Mouse (Mus musculus) ES-E14 (cell line): ENCODE data around the gene Hps3. TPM values are rescaled to one million over a fixed set of nuclear protein-coding genes. Genes with fewer than 3 reads are reported as not detected.
"Not testable (repeated sequence)": the region's sequence is repeated elsewhere in the genome, so short reads cannot be mapped to it uniquely, and the experiment has no call there.

Experiments used
- DNase-seq: peaks from one replicate; pipeline ENCODE4 v3.0.0-alpha.2; 2013; ENCODE audit warnings: low read depth, low spot score
- H3K27ac ChIP-seq: 2 replicates; pipeline ENCODE4 v1.5.1; 2012; ENCODE audit warnings: low read depth, mild to moderate bottlenecking, low read length, moderate library complexity, mixed read lengths; ENCODE audit not compliant: poor library complexity, insufficient read depth, severe bottlenecking
- H3K36me3 ChIP-seq: 2 replicates; pipeline ENCODE4 v1.6.1; 2012; ENCODE audit warnings: mild to moderate bottlenecking, low read length, moderate library complexity, mixed read lengths; ENCODE audit not compliant: control insufficient read depth, poor library complexity, insufficient read depth, severe bottlenecking
- H3K4me1 ChIP-seq, 2 experiments: fragments of 150-350 bp in 1 of 2; sonication (generic) in 1 of 2; 2 replicates each; pipeline ENCODE4 v1.6.1; 2012; ENCODE audit warnings: low read length in 2 of 2, mild to moderate bottlenecking in 1 of 2, mixed read lengths in 1 of 2; ENCODE audit not compliant: control insufficient read depth in 2 of 2, insufficient read depth in 2 of 2, poor library complexity in 1 of 2
- H3K4me3 ChIP-seq, 2 experiments: fragments of 150-350 bp in 1 of 2; sonication (generic) in 1 of 2; 2 replicates each; pipeline ENCODE4 v1.5.1; 2012; ENCODE audit warnings: low read length in 2 of 2, low read depth in 1 of 2, mild to moderate bottlenecking in 1 of 2, mixed read lengths in 1 of 2; ENCODE audit not compliant: insufficient read depth in 1 of 2, poor library complexity in 1 of 2, severe bottlenecking in 1 of 2
- H3K9ac ChIP-seq: 2 replicates; pipeline ENCODE4 v1.6.1; 2012; ENCODE audit warnings: low read depth, mild to moderate bottlenecking, low read length, mixed read lengths; ENCODE audit not compliant: poor library complexity, insufficient read depth, severe bottlenecking
- H3K9me3 ChIP-seq: fragments of 150-350 bp; sonication (generic); 2 replicates; pipeline ENCODE4 v1.6.1; 2012; ENCODE audit warnings: low read depth, mild to moderate bottlenecking, low read length; ENCODE audit not compliant: control insufficient read depth, insufficient read depth
- CHD2 ChIP-seq: IDR thresholded peaks from 2 replicates; pipeline ENCODE4 v1.6.1; 2014; ENCODE audit warnings: mild to moderate bottlenecking, low read depth, low read length, inconsistent platforms
- HCFC1 ChIP-seq: IDR thresholded peaks from 2 replicates; pipeline ENCODE4 v1.6.1; 2012; ENCODE audit warnings: low read length, inconsistent platforms, borderline replicate concordance; ENCODE audit not compliant: insufficient read depth
- MAFK ChIP-seq: IDR thresholded peaks from 2 replicates; pipeline ENCODE4 v1.6.1; 2014; ENCODE audit warnings: mild to moderate bottlenecking, low read depth, low read length, inconsistent platforms; ENCODE audit not compliant: insufficient read depth
- ZC3H11A ChIP-seq: IDR thresholded peaks from 2 replicates; pipeline ENCODE4 v1.6.1; 2012; ENCODE audit warnings: low read depth, mild to moderate bottlenecking, inconsistent platforms, low read length, borderline replicate concordance
- ZNF384 ChIP-seq: IDR thresholded peaks from 2 replicates; pipeline ENCODE4 v1.6.1; 2012; ENCODE audit warnings: low read depth, low read length, inconsistent platforms
- in situ Hi-C, 2 experiments: fragments of 600-800 bp; cut with MboI; formaldehyde crosslinking; loops; one replicate each; pipeline ENCODE4 v1.15.1; 2025; ENCODE audit warnings: low sequenced_read_pairs in 2 of 2, inconsistent platforms in 1 of 2; ENCODE audit not compliant: unreplicated experiment in 2 of 2
- total RNA-seq: library from RNA; depleted of rRNA; stranded (reverse); fragments of 300-350 nt; gene quantifications from 2 replicates; pipeline ENCODE4 v1.2.3, GENCODE M21; 2012; rRNA removed

The Hps3 gene
- total RNA-seq, 1 experiment, result 8.9 TPM

DNA sequence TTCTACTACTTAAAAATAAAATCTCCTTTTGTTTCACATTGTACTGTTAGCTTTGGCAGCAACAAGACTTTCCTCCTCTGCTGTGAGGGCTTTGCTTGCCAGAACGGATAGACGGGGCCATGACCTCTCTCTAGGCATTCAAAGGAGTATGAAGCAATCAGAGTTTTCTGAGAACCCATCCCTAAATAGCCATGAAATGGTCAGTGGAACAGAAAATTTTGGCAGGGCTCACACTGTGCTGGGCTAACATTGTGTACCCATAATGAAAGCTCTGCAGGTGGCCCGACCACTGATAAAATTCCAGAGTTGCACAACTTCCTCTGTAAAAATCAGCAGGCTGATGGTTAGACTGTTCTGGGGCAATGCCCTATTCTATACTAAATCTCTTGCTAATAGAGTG is 81.2 kb downstream of the Hps3 start:
- Histone ChIP-seq H3K27ac (no peak overlapping the region), H3K4me3 (no peak overlapping the region), H3K36me3 (no peaks in the 10 kb centered on the region), H3K9ac (no peak overlapping the region), H3K9me3 (no peaks in the 10 kb centered on the region), H3K4me1 (no peaks in the 10 kb centered on the region)
- TF ChIP-seq ZC3H11A (no peak), HCFC1 (no peak), CHD2 (no peak), ZNF384 (no peak), MAFK (no peak)
- no peak for DNase-seq
- in situ Hi-C loops, result no loop called here

DNA sequence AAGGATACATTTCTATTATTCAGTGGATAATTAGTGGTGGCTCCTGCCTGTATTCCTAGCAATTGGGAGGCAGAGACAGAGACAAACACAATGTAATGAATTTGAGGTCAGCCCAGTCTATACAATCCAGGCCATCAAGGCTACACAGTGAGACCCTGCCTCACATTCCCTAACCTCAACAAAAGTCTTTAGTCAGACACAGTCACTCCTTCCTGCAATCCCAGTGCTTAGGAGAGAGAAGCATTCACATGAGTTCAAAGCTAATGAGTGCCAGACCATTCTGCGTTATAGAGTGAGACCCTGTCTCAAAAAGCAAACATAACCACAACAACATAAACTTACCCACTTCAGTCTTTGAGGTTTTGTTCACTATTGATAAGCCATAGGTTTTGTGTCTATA is 81.7 kb downstream of the Hps3 start:
- Histone ChIP-seq H3K9ac (no peak overlapping the region), H3K9me3 (no peaks in the 10 kb centered on the region), H3K4me3 (no peak overlapping the region), H3K27ac (no peak overlapping the region), H3K4me1 (no peaks in the 10 kb centered on the region), H3K36me3 (no peaks in the 10 kb centered on the region)
- TF ChIP-seq ZC3H11A, result no peak
- no peak for TF ChIP-seq MAFK
- no peak for TF ChIP-seq ZNF384
- no peak for TF ChIP-seq CHD2
- no peak for TF ChIP-seq HCFC1
- DNase-seq, result no peak
- in situ Hi-C loops, result no loop called here

DNA sequence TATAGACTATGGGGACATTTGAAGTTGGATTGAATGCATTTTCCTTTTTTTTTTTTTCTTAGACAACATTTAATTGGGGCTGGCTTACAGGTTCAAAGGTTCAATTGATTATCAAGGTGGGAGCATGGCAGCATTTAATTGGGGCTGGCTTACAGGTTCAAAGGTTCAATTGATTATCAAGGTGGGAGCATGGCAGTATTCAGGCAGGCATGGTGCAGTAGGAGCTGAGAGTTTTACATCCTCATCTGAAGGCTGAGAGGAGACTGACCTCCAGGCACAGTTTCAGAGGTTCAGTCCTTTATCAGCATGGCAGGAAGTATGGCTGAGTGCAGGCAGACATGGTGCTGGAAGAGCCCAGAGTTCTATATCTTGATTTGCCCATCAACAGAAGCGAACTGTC is 85.7 kb downstream of the Hps3 start:
- DNase-seq, H3K9ac ChIP-seq, H3K27ac ChIP-seq, H3K4me3 ChIP-seq, H3K36me3 ChIP-seq, in situ Hi-C loops, H3K4me1 ChIP-seq, H3K9me3 ChIP-seq: not testable (repeated sequence)

DNA sequence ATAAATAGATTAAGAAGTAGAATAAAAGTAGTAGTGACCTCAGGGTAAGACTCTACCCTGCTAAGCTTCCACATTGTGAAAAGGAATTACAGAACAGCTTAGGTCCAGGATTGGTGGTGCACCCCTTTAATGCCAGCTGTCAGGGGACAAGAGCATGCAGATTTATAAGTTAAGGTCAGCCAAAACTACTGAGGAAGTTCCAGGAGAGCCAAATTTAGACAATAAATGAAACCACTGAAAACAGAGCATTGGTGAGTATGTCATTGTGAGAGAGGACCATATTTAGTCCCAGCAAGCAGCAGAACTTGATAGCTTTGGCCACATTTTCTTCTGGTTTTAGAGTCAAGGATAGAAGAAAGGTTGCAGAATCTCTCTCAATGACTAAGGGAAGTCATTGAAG is 86.6 kb downstream of the Hps3 start:
- DNase-seq, result no peak
- in situ Hi-C loops, result no loop called here
- TF ChIP-seq ZNF384, result no peak
- no peak for TF ChIP-seq ZC3H11A
- TF ChIP-seq MAFK, result no peak
- no peak for TF ChIP-seq CHD2
- no peak for TF ChIP-seq HCFC1
- Histone ChIP-seq H3K27ac (no peak overlapping the region), H3K36me3 (no peaks in the 10 kb centered on the region), H3K4me1 (no peaks in the 10 kb centered on the region), H3K4me3 (no peak overlapping the region), H3K9ac (no peak overlapping the region), H3K9me3 (no peaks in the 10 kb centered on the region)

Other genes starting within 250 kb of the Hps3 start
- 0.16 and 0.31 TPM in 2 replicates for gene Cp, start 78.3 kb downstream of the Hps3 start, total RNA-seq
- 21.0 and 21.2 TPM in 2 replicates for gene Hltf, start 22.5 kb upstream of the Hps3 start, total RNA-seq
- gene Gyg, start 120.0 kb upstream of the Hps3 start, total RNA-seq, result 3.6 and 8.2 TPM in 2 replicates
- not detected in 2 replicates for gene Cpa3, start 206.9 kb upstream of the Hps3 start, total RNA-seq
- gene Cpb1, start 240.4 kb upstream of the Hps3 start, total RNA-seq, result not detected in 2 replicates